Comparison of ENCODE assay signal across 9 mouse cellular contexts in the genomic region with DNA sequence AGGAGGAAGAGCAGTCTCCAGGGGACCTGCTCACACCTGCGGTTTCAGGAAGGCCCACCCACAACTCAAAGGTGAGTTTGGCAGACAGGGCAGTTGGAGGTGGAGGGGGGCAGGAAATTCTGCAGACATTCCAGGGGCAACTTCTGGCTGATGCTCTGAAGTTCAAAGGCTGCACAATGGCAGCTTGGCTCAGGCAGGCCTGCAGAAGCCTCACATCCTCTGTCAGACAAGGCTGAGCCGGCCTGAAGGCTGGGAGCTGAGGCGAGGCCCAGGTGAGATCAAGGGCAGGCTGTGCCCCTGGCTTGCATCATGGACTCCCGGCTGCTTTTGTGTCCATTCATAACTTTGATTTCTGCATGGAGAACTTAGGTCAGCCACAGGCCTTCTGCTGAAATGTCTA. TPM values are rescaled to one million over a fixed set of nuclear protein-coding genes. Genes with fewer than 3 reads are reported as not detected.
DNase-seq lines count a peak whose midpoint lies in the region; ATAC-seq and TF ChIP-seq lines count a peak whose summit lies in the region.
"Had no signal": no experiment of that assay in that cellular context is flagged by ENCODE, and none has a peak within 500 bp of the region (broad histone marks: within the 10 kb centered on the region; RNA-seq: fewer than 3 reads in every experiment).

No protein-coding gene starts in this region.

- no peaks in the 10 kb centered on the region for H3K9me3 ChIP-seq in kidney, embryonic 14.5 days (ENCODE audit: control insufficient read depth, low read length)
- no peaks in the 10 kb centered on the region for H3K9me3 ChIP-seq in embryonic facial prominence, embryonic 14.5 days (ENCODE audit: control insufficient read depth, low read length)
- 0 out of 2 replicates have a peak, but pooled peaks cover 3% of the 10 kb centered on the region for H3K9me3 ChIP-seq in kidney, embryonic 16.5 days (ENCODE audit: low read length)
- H3K9me3 ChIP-seq in midbrain, postnatal 0 days (ENCODE audit: low read length), result no peaks in the 10 kb centered on the region

- peak overlapping the region; percentile 30; the same call in 1 of the 2 replicates for H3K27ac ChIP-seq in kidney, embryonic 14.5 days (ENCODE audit: low read depth, low read length)
- H3K27ac ChIP-seq in embryonic facial prominence, embryonic 14.5 days (replicated peaks; ENCODE audit: low read depth, low read length), result peak overlapping the region; percentile 68
- H3K27ac ChIP-seq in kidney, embryonic 16.5 days (ENCODE audit: low read length), result 0 out of 2 replicates have a peak overlapping the region, but pooled peaks have one; percentile 8
- H3K27ac ChIP-seq in midbrain, postnatal 0 days (ENCODE audit: low read depth, low read length), result peak overlapping the region; percentile 51

- ATAC-seq in kidney, embryonic 14.5 days (ENCODE audit: low FRiP score, low TSS enrichment), result no peak
- peak; percentile 43; the same call in 1 of the 2 replicates for ATAC-seq in embryonic facial prominence, embryonic 14.5 days (ENCODE audit: low read depth)
- ATAC-seq in kidney, embryonic 16.5 days (ENCODE audit: low FRiP score, low TSS enrichment), result no peak
- ATAC-seq in midbrain, postnatal 0 days (ENCODE audit: low FRiP score), result no peak

- H3K27me3 ChIP-seq in kidney, embryonic 14.5 days (ENCODE audit: control insufficient read depth, insufficient read depth, low read length), result no peaks in the 10 kb centered on the region
- H3K27me3 ChIP-seq in embryonic facial prominence, embryonic 14.5 days (replicated peaks; ENCODE audit: control insufficient read depth, insufficient read depth, low read length), result no peaks in the 10 kb centered on the region
- no peaks in the 10 kb centered on the region for H3K27me3 ChIP-seq in kidney, embryonic 16.5 days (ENCODE audit: insufficient read depth, low read length)
- H3K27me3 ChIP-seq in midbrain, postnatal 0 days (ENCODE audit: insufficient read depth, low read length), result no peaks in the 10 kb centered on the region

- H3K4me2 ChIP-seq in kidney, embryonic 14.5 days (replicated peaks; ENCODE audit: low read depth, low read length), result no peak overlapping the region
- no peak overlapping the region for H3K4me2 ChIP-seq in embryonic facial prominence, embryonic 14.5 days (ENCODE audit: low read depth, low read length)
- H3K4me2 ChIP-seq in kidney, embryonic 16.5 days (replicated peaks; ENCODE audit: low read depth, low read length), result no peak overlapping the region
- no peak overlapping the region for H3K4me2 ChIP-seq in midbrain, postnatal 0 days (ENCODE audit: low read depth, low read length, poor library complexity, severe bottlenecking)

- no peaks in the 10 kb centered on the region; the same call in 1 of the 2 replicates for H3K36me3 ChIP-seq in kidney, embryonic 14.5 days (ENCODE audit: control insufficient read depth, insufficient read depth, low read length)
- H3K36me3 ChIP-seq in embryonic facial prominence, embryonic 14.5 days (ENCODE audit: control insufficient read depth, insufficient read depth, low read length), result no peaks in the 10 kb centered on the region; the same call in 1 of the 2 replicates
- H3K36me3 ChIP-seq in kidney, embryonic 16.5 days (ENCODE audit: insufficient read depth, low read length), result peaks cover 14% of the 10 kb centered on the region; the same call in 1 of the 2 replicates
- H3K36me3 ChIP-seq in midbrain, postnatal 0 days (ENCODE audit: insufficient read depth, low read length), result no peaks in the 10 kb centered on the region; the same call in none of the 2 replicates

- no peak for TF ChIP-seq CTCF in midbrain, postnatal 0 days (IDR thresholded peaks at IDR 0.05)

- no peak for DNase-seq in kidney, adult 8-10 months
- peak; percentile 23 for DNase-seq in embryonic facial prominence, embryonic 14.5 days (ENCODE audit: low spot score)
- no peak for DNase-seq in midbrain, postnatal 0 days (ENCODE audit: low spot score)
- DNase-seq in gastrocnemius, postnatal 4 days (ENCODE audit: low spot score in 2 of 2), result no peak
- DNase-seq in urinary bladder, postnatal 14 days (ENCODE audit: low spot score), result no peak
- DNase-seq in cerebellum, adult 8-10 months, result no peak
- DNase-seq: cerebellum, postnatal 14 days had no signal

- WGBS in kidney, embryonic 14.5 days, result 42% methylated on average over 4 of the region's 4 CpGs
- WGBS in embryonic facial prominence, embryonic 14.5 days, result 12% methylated on average over 4 of the region's 4 CpGs
- WGBS in kidney, embryonic 16.5 days, result 44% methylated on average over 4 of the region's 4 CpGs
- 44% methylated on average over 4 of the region's 4 CpGs for WGBS in midbrain, postnatal 0 days

- H3K4me3 ChIP-seq in kidney, embryonic 14.5 days (ENCODE audit: low read length), result no peak overlapping the region
- no peak overlapping the region for H3K4me3 ChIP-seq in embryonic facial prominence, embryonic 14.5 days (ENCODE audit: low read depth, low read length)
- no peak overlapping the region for H3K4me3 ChIP-seq in kidney, embryonic 16.5 days (ENCODE audit: low read length)
- no peak overlapping the region for H3K4me3 ChIP-seq in midbrain, postnatal 0 days (ENCODE audit: low read depth, low read length)

- H3K9ac ChIP-seq in kidney, embryonic 14.5 days (ENCODE audit: low read depth, low read length), result no peak overlapping the region
- H3K9ac ChIP-seq in embryonic facial prominence, embryonic 14.5 days (ENCODE audit: low read depth, low read length), result no peak overlapping the region
- no peak overlapping the region for H3K9ac ChIP-seq in kidney, embryonic 16.5 days (replicated peaks; ENCODE audit: low read length)
- no peak overlapping the region for H3K9ac ChIP-seq in midbrain, postnatal 0 days (replicated peaks; ENCODE audit: low read length, poor library complexity, severe bottlenecking)

- peaks cover 15% of the 10 kb centered on the region for H3K4me1 ChIP-seq in kidney, embryonic 14.5 days (ENCODE audit: control insufficient read depth, insufficient read depth, low read length)
- H3K4me1 ChIP-seq in embryonic facial prominence, embryonic 14.5 days (ENCODE audit: control insufficient read depth, insufficient read depth, low read length), result peaks cover 14% of the 10 kb centered on the region
- peaks cover 23% of the 10 kb centered on the region; the same call in 1 of the 2 replicates for H3K4me1 ChIP-seq in kidney, embryonic 16.5 days (ENCODE audit: insufficient read depth, low read length)
- no peaks in the 10 kb centered on the region for H3K4me1 ChIP-seq in midbrain, postnatal 0 days (ENCODE audit: insufficient read depth, low read length)

RNA-seq across cellular contexts. Expression of a gene that starts 41.1 kb away (rescaled TPM):
- 14.7 and 18.8 TPM in 2 replicates for polyA plus RNA-seq in kidney, embryonic 14.5 days (2014; fragmentation: Nextera tagmentation; extraction: Ambion mirVana)
- 14.1 and 16.3 TPM in 2 replicates for polyA plus RNA-seq in embryonic facial prominence, embryonic 14.5 days (2014; fragmentation: Nextera tagmentation; extraction: Ambion mirVana)
- polyA plus RNA-seq in kidney, embryonic 16.5 days (2015; fragmentation: Nextera tagmentation; extraction: Ambion mirVana), result 14.2 and 16.4 TPM in 2 replicates
- total RNA-seq in midbrain, postnatal 0 days (2014; rRNA removed), result 133 and 155 TPM in 2 replicates
- 48.8 and 68.1 TPM in 2 replicates for polyA plus RNA-seq in midbrain, postnatal 0 days (2015; fragmentation: Nextera tagmentation; extraction: Ambion mirVana)
- total RNA-seq in gastrocnemius, postnatal 4 days (2021), result 10 to 100 TPM; 33.3 to 36.7 TPM

Comparison
In these comparisons a context has a peak if more than half of its experiments do, and no peak if none do; other contexts are left out.
1. H3K27ac ChIP-seq: peak in every context shown above with its lines; median percentile 68 in embryonic facial prominence, embryonic 14.5 days; 51 in midbrain, postnatal 0 days; 30 in kidney, embryonic 14.5 days; 8 in kidney, embryonic 16.5 days.